Mouse (Mus musculus) urinary bladder, postnatal 36 days (tissue): ENCODE measurements around the gene Dlat.

ENCODE experiments used
- DNase-seq, 2 experiments: peaks; one replicate each; pipeline ENCODE4 v3.0.0; 2022; ENCODE audit warnings: low spot score in 2 of 2, mixed read lengths in 1 of 2

Gene Dlat

GRCm38 (mm10) chr9:50659392-50660217, at the start of gene Dlat:
Gene Dlat, minus strand, starts transcription at chr9:50659780.
- peak; percentile 83 to 85 for DNase-seq

- DNase-seq = no peak
These were observed 49.5 kb upstream of the Dlat start for GRCm38 (mm10) chr9:50709108-50709507.

- DNase-seq = no peak
These were observed 45.3 kb upstream of the Dlat start for GRCm38 (mm10) chr9:50704907-50705306.

- DNase-seq = peak; percentile 15 to 23
These were observed 41.5 kb upstream of the Dlat start for GRCm38 (mm10) chr9:50700921-50701691.

GRCm38 (mm10) chr9:50698418-50699409, 39.1 kb upstream of the Dlat start:
- DNase-seq = peak in 1 of 2 experiments; percentile 24

- DNase-seq = peak; percentile 55 to 77
These were observed 38.1 kb upstream of the Dlat start for GRCm38 (mm10) chr9:50697706-50698041.

- DNase-seq = no peak
These were observed 37.5 kb upstream of the Dlat start for GRCm38 (mm10) chr9:50696851-50697705.

- no peak for DNase-seq
These were observed 35.6 kb upstream of the Dlat start for GRCm38 (mm10) chr9:50695153-50695552.

GRCm38 (mm10) chr9:50693631-50694030, 34.1 kb upstream of the Dlat start:
- DNase-seq = peak; percentile 32 to 37

- DNase-seq = no peak
These were observed 33.3 kb upstream of the Dlat start for GRCm38 (mm10) chr9:50692626-50693580.

- no peak for DNase-seq
These were observed 27.5 kb upstream of the Dlat start for GRCm38 (mm10) chr9:50686866-50687652.

- no peak for DNase-seq
These were observed 22.1 kb upstream of the Dlat start for GRCm38 (mm10) chr9:50681727-50682126.

- no peak for DNase-seq
These were observed 19.8 kb upstream of the Dlat start for GRCm38 (mm10) chr9:50679406-50679805.

GRCm38 (mm10) chr9:50674771-50675170, 15.2 kb upstream of the Dlat start:
- DNase-seq = no peak

GRCm38 (mm10) chr9:50670690-50671089, 11.1 kb upstream of the Dlat start:
- DNase-seq = peak; percentile 26 to 56

GRCm38 (mm10) chr9:50667579-50668498, 8.3 kb upstream of the Dlat start:
- no peak for DNase-seq

GRCm38 (mm10) chr9:50666442-50666841, 6.9 kb upstream of the Dlat start:
- no peak for DNase-seq

- no peak for DNase-seq
These were observed 5.2 kb upstream of the Dlat start for GRCm38 (mm10) chr9:50664826-50665225.
